Mouse (Mus musculus) layer of hippocampus, postnatal 10 days (tissue): ENCODE measurements at regions not wholly inside any gene's neighbourhood (a gene's known extent, or its start where the extent isn't known, plus 50 kb on each side); places are given as distances from the start of the nearest gene placed in this dataset.
A peak's percentile ranks its signal among the peaks of the same experiment; 100 is the strongest.

Source experiments
- DNase-seq, 2 experiments: peaks; one replicate each; pipeline ENCODE4 v3.0.0; 2021; ENCODE audit warnings: low spot score in 2 of 2

GRCm38 (mm10) chr15:67750582-67750981 lies 1249.9 kb upstream of the Lrrc6 start:
- DNase-seq: no peak

DNA sequence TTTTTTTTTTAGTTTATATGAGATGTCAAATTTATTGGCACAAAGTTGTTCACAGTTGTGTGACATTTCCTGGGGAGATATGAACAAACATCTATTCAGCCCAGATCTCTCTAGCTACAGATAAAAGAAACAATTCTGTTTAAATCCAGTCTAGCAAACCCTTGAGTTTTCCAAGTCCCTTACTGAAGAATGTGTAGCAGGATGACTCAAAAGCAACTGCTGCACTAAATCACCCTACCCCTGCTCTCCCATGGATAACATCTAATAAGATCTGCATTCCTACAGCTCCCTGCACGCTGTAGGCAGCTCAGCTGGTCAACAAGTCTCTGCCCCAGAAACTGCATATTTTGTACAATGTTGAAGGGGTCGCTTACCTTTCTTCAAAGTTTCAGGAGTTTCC lies 1242.6 kb upstream of the Lrrc6 start:
- DNase-seq: no peak

GRCm38 (mm10) chr15:67732988-67733387 lies 1232.3 kb upstream of the Lrrc6 start:
- DNase-seq: no peak

- DNase-seq: no peak
Measured at GRCm38 (mm10) chr15:67729492-67729891, 1228.8 kb upstream of the Lrrc6 start.

- no peak for DNase-seq
Measured at GRCm38 (mm10) chr15:67725239-67725638, 1224.5 kb upstream of the Lrrc6 start.

DNA sequence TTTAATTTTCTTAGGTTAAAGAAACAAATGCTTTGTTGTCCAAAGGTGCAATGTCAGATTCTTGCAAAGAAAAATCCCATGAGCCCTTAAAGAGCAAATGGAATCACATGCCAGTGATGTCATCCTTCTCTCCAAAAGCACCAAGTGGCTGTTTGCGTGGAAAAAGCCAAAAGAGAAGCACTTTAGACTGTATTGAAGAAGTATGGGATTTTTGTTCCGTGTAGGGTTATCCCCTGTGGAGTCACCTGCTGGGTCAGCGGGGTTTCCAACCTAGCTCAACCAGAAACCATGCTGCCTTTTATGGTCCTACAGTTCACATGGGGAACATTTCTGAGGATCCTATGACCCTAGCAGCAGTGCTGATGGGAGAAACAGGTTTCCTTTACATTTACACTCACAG lies 1213.5 kb upstream of the Lrrc6 start:
- DNase-seq: no peak

GRCm38 (mm10) chr15:67686140-67686539 lies 1185.4 kb upstream of the Lrrc6 start:
- DNase-seq: no peak

- no peak for DNase-seq
Measured at GRCm38 (mm10) chr15:67673276-67673675, 1172.6 kb upstream of the Lrrc6 start.

DNA sequence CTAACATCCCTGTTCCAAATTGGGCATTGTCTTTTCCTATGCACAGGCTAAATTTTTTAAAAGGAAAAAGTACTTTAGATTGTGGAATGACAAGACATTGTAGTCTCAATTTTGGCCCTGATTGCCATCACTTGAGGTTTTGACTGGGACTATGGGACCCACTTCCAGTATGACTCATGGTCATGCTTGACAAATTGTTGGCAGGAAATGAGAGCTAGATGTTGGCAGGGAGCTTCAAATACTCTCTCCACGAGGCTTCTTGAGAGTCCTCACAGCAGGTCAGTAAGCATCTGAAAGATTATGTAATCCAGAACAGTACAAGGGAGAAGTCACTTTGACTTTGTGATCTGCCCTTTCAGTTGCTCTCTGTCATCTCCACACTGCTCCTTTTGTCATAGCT lies 1135.4 kb upstream of the Lrrc6 start:
- no peak for DNase-seq

DNA sequence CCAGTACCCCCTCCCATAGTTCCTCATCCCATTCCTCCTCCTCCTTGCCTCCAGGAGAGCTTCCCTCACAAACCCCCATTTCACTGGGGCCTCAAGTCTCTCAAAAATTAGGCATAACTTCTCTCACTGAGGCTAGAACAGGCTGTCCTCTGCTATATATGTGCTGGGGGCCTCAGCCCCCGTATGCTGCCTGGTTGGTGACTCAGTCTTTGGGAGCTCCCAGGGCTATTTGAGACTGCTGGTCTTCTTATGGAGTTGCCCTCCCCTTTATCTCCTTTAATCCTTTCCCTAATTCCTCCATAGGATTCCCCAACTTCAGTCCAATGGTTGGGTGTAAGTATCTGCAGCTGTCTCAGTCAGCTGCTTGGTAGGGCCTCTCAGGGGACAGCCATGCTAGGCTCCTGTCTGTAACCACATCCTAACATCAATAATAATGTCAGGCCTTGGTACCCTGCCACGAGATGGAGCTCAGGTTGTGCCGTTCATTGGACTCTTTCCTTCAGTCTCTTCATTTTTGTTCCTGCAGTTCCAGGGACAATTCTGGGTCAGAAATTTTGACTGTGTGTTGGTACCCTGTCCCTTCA lies 1126.1 kb upstream of the Lrrc6 start:
- DNase-seq: no peak

- DNase-seq: peak in 1 of 2 experiments; percentile 5
Measured at GRCm38 (mm10) chr15:67611896-67612295, 1111.2 kb upstream of the Lrrc6 start.

- DNase-seq: no peak
Measured at GRCm38 (mm10) chr15:67598426-67598825, 1097.7 kb upstream of the Lrrc6 start.

DNA sequence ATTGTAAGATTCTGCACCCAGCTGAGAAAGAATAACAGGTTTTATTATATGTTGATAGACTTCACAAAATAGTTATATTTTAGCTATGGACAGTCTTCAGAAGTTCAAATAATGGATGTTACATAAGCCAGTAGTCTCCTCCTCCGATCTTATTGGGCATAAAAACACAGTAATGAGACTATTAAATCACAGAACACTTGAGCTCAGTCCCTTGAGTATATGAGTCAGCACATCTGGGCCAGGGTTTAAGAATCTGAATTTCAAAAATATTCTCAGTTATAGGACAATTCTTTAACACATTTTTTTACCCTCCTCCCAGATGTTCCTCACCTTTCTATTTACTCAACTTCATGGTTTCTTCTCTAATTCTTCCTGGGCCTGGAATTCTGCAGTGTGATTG lies 1075.9 kb upstream of the Lrrc6 start:
- no peak for DNase-seq

GRCm38 (mm10) chr15:67571614-67572013 lies 1070.9 kb upstream of the Lrrc6 start:
- no peak for DNase-seq

DNA sequence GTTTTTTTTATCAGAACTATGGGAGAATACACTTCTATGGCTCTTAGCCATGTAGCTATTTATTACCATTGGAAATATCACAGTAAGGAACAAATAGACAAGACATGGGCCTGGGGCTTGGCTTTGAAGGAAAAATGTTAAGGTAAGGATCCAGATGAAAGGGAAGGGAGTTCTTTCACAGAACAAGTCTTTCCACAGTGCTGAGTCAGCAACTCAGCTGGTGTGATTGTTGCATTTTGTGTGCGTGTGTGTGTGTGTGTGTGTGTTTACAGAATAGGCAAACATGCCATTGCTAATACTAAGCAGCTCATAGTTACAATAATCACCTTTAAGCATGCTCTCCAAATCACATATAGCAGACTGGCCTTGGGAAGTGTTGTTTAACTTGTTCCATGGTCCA lies 1056.6 kb upstream of the Lrrc6 start:
- no peak for DNase-seq

DNA sequence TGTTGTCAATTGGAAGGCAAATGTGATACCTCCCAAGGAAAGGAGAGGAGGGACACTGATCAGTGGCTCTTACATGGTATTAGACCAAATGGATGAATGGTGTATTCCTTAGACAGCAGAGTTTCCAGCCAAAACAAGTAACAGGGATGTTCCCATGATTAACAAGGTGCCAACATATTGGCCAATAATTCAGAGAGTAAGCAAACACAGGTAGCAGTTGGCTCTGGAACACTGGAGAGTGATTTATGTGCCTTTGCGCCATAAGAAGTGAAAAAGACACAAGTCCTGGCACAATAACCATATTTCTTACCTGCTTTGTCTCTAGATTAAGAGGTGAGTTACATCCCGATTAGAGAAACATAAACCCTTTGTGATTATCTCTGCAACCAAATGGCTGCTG lies 1051.2 kb upstream of the Lrrc6 start:
- no peak for DNase-seq

GRCm38 (mm10) chr15:67546896-67547400 lies 1046.2 kb upstream of the Lrrc6 start:
- DNase-seq: no peak

DNA sequence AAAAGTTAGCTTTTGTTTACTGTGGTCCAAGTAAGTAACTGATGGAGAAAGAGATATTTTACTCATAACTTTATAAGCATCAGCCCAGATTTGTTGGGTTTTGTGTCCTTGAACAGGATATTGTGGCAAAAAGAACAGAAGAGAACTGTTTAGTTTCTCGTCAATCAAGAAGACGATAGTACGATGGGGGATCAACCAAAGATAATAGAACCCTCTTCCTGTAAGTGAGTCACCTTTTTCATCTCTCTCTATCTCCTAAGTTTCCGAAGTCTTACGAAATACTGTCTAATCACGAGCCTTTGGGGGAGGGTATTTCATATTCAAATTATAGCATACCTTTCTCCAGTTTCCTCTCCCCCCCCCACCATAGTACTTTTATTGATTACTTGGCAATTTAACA lies 1045.0 kb upstream of the Lrrc6 start:
- no peak for DNase-seq

GRCm38 (mm10) chr15:67513722-67514121 lies 1013.0 kb upstream of the Lrrc6 start:
- DNase-seq: no peak

- DNase-seq: no peak
Measured at GRCm38 (mm10) chr15:67495001-67495658, 994.4 kb upstream of the Lrrc6 start.

GRCm38 (mm10) chr15:67481733-67482132 lies 981.0 kb upstream of the Lrrc6 start:
- DNase-seq: no peak

- DNase-seq: no peak
Measured at GRCm38 (mm10) chr15:67474325-67474724, 973.6 kb upstream of the Lrrc6 start.

GRCm38 (mm10) chr15:67472979-67473378 lies 972.3 kb upstream of the Lrrc6 start:
- DNase-seq: no peak
